Mouse (Mus musculus): Measurements from ENCODE around the gene Mpzl2.
A peak's percentile ranks its signal among the peaks of the same experiment; 100 is the strongest.

Mpzl2 gene

DNA sequence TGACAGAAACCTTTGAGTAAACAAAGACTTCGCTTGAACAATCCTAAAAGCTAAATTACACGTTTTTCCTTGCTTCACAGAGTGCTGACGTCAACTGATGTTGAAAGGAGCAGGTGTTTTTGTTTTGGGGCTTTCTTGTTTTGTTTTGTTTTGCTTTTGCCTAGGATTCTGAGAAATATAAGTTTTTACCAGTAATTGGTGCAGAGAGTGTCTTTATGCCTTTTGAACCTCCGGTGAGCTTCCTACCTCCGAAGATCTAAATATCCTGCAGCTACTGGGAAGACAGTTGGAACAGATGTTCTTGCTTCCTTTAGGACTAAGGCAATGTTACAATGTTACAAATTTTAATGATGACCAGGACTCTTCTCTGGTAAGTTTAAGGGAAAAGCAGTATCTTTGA is at the start of gene Mpzl2:
TSS of gene Mpzl2 (plus strand) at position 301 of the 400 bp plus-strand sequence.
- no peak for DNase-seq (ENCODE audit: low spot score in 2 of 2)

DNA sequence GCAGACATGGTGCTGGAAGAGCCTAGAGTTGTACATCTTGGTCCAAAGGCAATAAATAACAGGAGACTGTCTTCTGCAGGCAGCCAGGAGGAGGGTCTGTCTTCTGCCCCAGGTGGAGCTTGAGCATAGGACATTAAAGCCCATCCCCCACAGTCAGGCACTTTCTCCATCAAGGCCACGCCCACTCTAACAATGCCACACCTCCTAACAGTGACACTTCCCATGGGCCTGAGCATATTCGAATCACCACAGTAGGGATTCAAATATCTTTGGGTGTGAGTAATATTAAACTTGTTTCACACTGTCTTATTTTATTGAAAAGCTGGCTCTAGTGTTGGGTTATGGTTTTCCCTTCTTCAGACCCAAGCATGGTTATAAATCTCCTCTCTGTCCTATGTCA is 47.8 kb upstream of the Mpzl2 start:
- DNase-seq (ENCODE audit: low spot score in 2 of 2), result no peak

DNA sequence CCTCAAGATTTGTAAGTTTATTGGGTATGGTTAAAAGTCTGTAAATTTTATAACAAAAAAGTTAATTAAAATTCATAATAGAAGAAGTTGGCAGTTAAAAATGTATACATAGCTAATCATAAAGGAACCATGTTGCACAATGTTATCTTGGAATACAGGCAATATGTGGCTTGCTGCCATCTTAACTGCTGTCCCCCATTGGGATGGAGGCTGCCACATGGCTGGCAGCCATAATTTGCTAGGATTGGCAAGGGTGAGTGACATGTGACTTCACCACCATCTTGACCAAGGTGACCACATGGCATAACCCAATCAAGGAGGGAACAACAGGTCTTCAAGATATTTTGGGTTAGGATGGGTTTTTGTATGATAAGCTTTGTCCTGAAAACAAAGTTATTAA is 47.3 kb upstream of the Mpzl2 start:
- no peak for DNase-seq (ENCODE audit: low spot score in 2 of 2)

DNA sequence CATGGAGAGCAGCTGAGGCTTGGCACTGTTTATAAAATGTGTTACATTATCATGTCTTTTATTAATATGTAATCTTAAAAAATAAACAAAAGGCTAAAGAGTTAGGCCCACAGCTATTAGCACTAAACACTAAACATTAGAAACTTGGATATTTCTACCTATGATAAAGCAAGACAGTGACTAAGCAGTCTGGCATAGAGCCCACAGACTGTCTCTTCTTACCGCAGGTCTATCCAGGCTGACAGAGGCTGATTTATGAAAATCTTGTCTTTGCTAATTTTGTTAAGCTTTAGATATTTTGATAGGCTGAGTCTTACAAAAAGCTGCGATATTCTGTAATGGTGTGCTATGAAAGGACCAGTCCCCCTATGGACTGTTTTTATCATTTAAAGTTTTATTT is 46.3 kb upstream of the Mpzl2 start:
- DNase-seq (ENCODE audit: low spot score in 2 of 2), result no peak

DNA sequence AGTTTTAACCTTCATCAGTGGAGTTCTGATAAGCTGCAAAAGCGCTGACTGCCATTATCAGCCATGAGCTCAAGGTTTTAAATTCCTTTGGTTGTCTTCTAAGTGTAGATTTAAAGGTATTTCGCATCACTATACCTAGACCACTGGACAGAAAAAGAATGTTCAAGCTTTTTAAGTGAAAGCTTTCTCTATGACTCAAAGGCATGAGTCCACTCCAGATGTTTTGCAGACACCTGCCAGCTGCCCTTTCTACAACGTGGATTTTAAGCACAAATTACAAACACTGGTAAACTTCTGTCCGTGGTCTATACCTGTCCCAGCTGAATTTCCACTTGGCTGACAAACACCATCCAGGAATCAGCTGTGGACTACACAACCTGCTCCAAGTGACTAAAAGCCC is 44.6 kb upstream of the Mpzl2 start:
- no peak for DNase-seq (ENCODE audit: low spot score in 2 of 2)

DNA sequence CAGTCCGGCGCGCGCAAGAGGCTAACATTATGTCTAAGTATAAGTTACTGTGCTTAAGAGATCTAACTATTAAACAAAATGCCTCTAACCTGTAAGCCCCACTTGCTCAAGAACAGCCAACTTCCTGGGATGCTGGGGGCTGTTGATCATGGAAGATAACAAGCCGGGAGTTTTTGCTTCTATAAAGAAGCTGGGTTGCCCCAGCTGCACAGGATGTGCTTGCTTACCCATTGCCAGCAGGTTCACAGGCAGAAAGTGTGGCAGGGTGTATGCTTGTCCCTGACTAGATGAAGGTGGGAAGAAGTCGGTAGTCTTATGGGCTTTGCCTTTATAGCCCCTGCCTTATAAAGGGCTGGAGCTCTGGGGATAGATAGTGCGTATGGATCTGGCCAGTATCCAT is 43.0 kb upstream of the Mpzl2 start:
- DNase-seq (ENCODE audit: low spot score in 2 of 2), result no peak

DNA sequence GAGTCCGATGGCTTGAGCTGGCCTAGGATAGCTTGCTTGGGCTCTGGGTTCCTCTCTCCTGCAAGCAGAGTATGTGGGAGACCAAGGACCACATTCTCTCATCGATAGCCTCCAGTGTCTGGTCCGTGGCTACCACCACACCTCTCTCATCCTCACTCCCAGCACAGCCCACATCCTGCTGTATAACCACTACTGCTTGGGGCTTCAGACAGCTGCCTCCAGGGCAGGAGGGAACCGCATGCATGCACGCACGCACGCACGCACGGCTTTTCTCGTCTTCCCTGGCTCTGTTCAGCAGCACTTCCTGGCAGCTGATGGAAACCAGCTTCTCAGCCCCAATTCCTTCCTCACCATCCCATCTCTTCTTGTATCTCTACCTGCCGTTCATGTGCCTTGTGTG is 41.5 kb upstream of the Mpzl2 start:
- no peak for DNase-seq (ENCODE audit: low spot score in 2 of 2)

DNA sequence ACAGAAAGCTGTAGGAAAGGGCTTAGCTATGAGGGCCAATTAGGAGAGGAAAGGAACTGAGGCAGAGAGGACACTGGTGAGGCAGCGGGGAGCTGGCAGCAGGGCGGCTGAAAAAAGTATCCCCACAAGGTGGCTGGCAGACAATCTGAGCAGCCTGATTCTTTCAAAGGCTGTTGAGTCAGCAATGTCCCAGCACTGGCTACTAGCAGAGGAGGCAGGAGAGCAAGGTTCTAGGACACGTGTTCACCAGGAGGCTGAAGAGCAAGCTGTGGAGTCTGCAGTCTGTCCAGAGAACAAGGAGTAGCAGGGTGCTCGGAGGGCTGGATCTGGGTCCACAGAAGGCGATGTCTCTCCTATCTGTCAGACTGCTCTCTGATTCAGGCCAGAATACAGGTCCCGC is 40.4 kb upstream of the Mpzl2 start:
- DNase-seq (ENCODE audit: low spot score in 2 of 2), result no peak

DNA sequence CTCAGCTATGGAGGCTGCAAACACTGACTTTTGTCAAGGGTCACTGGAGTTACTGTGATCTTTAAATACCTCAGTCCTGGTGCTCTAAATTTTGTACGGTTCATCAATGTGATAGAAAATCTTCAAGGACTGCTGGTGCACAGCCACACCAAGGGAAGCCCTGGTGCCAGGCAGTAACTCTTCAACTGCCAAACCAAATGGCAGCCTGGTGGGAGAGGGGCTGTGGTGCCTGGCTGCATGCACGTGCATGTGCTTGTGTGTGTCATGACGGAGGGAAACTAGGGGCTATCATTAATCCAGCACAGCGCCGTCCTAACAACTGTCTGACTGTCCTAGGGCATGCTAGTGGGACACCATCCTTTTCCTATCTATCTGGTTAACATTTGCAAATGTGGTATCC is 39.8 kb upstream of the Mpzl2 start:
- no peak for DNase-seq (ENCODE audit: low spot score in 2 of 2)

DNA sequence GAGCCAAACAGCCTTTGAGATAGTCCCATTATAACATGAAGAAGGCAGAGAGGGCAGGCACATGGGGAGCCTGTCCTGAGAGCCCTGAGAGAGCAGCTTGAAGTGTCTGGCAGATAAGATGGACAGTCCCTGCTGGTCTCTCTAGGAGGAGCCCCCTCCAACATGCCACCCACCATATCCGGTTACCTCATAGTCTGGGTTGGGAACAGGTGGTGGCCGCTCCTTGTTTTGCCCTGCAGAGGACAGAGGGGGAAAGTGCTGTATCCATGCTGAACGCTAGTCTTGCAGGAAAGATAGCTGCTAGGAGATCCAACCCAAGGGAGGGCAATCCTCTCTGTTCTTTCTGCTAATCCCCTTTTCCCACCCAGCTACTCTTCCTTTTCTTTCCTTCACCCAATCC is 39.4 kb upstream of the Mpzl2 start:
- DNase-seq (ENCODE audit: low spot score in 2 of 2), result no peak

DNA sequence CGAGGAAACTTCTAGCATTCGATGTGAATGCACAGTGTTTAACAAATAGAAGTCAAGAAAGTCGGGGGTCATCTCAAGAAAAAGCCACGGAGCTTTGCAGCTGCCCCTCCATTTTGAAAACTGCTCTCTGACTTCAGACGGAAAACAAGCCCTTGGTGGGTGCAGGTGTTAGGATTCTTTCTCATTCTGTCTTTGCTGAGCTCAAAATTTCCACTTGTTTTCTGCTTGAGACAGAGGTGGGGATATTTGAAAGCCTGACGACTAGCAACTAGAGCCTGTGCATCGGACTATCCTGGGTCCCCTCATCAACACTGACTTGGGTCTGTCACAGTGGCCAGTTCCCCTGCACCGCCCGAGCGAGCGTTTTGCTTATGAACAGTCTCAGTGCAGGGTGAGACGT is 32.2 kb upstream of the Mpzl2 start:
- no peak for DNase-seq (ENCODE audit: low spot score in 2 of 2)

DNA sequence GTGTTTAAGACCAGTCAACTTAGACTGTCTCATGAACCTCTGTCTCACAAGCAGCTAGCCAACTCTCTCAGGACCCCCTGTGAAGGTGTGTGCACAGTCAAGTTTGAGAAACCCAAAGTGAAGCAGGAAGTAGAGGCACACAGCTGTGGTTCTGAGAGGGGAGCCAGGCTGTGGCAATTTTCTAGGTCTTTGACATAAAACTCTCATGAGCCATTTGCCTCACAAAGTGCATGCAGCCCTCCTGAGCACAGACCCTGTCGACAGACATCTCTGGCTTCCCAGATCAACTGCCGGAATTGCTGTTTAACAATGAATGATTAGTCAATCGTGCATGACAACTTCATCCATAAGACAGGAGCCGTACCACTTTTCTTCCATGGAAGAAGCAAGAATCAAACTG is 31.3 kb upstream of the Mpzl2 start:
- DNase-seq (ENCODE audit: low spot score in 2 of 2), result no peak

DNA sequence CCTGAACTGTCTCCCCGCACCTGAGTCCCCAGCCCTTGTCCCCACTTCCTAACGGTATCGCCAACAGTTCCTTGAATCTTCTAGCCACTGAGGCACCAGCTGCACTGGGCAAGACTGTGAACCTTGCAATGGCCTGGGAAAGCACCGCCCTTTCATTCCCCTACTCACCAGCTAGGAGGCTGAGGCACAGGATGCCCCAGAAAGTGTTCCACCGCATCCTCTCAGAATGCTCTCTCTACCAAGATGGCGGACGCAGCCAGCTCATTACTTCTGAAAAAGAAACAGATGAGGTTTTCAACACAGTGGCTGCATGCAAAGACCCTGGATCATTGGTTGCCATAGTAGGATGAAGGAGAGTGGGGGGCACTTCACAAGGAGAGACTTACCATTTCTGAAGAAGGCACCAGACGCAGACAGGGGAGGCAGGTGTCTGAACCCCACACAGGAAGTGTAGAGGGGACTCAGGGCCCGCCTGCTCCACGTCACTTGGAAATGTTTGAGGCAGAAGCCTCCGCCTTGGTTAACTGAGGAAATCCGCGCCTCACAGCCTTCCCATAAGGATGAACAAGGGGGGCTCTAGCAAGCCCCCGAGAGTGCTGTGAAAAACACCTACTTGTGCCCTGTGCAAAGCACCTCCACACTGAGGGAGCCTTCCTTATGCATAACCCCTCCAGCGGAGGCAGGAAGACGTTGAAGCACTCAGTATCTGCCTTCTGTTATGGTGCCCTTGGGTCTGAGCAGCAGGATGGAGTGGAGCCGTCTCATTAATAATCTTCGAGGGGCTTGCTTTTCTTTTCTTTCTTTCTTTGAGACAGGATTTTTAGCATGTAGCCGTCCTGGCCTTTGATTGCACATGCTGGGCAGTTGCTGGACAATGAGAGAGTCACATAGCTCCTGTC is 30.2 kb upstream of the Mpzl2 start, which contains the start of gene Cd3e:
TSS of gene Cd3e (minus strand) at position 448 of the 899 bp plus-strand sequence.
- DNase-seq (ENCODE audit: low spot score in 2 of 2), result peak; percentile 22 to 24

DNA sequence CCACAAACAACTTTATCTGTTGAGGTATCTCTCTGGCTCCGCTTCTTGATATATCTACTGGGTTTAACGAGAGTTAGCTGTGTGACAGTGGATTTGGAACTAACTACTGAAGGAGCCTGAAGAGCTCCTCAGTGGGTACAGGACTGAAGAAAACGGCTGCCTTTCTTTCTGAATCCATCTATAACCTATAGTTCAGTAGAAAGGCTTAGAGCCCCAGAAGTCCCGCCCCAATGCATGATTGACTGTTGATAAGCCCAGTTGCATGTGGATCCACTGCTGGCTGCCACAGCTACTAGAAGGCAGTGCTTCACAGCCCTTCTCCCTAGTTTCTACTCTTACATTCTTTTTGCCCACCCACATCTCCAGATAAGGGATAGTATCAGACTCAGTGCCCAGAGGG is 29.1 kb upstream of the Mpzl2 start:
- DNase-seq (ENCODE audit: low spot score in 2 of 2), result peak; percentile 20

DNA sequence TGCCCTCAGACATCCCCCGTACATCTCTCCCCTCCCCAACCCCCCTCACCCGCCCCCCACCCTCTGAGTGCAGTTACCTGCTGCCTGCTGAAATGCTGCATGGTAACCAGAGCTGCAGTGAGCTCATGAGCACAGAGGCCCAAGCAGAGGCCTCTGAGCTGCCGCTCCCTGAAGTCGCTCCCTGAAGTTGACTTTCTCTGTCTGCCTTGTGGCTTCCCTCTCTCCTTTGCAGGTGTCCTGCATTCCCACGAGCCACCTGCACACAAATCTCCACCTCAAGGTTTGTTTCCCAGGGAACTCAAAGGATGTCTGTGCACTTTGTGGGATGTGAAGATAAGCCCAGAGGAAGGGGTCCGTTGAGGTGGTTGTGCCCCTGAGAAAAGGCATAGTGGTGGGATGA is 28.3 kb upstream of the Mpzl2 start:
- DNase-seq (ENCODE audit: low spot score in 2 of 2), result no peak

DNA sequence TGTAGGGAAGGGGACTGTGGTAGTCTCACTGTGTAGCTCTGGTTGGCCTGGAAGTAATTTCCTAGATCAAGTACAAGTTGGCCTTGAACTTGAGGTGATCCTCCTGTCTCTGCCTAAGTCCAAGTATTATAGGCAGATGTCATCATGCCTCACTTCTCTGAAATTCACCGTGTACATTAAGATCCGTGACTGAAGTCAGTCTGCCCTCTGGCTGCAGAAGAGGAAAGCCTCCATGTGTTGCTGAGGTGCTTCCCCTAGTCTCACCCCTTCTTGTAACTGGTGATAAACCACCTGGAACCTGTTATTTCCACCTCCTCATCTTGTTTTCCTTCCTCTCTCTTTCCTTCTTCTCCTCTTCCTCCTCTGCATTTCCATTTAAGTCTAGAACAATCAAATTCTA is 24.7 kb upstream of the Mpzl2 start:
- no peak for DNase-seq (ENCODE audit: low spot score in 2 of 2)

DNA sequence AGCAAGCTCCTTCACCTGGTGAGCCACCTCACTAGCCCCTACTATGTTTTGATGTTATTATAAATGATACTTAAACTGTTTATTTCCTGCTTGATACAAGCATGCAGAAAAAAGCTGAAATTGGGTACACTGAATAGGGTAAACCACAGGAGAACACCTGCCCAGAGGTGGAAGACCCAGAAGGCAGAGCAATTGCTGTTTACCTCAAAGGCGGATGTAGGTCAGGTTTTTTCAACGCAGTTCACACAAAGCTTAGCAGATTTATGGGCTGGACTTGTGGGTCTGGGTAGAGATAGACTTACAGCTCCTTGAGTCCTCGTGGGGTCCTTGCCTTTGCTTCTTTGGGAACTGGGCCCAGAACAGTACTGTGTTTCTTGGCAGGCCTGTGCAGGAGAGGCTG is 23.8 kb upstream of the Mpzl2 start:
- DNase-seq (ENCODE audit: low spot score in 2 of 2), result no peak

DNA sequence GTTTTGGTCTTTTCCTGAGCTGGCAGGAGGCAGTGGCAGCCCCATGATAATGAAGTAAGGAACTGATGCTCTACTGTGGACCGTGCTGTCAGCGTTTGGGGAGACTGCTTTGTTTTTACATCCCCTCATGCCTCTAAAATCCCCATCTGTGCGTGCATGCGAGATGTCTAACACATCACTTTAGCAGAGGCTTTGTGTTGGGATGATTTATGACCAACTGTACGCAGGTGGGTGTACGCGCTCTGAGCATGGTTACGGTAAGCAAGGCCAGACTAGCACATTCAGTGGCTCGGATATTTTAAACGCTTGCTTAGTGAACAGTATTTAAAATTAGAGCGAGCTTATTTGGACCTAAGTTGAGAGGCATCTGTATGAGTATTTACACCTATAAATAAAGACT is 21.6 kb upstream of the Mpzl2 start:
- DNase-seq (ENCODE audit: low spot score in 2 of 2), result no peak

DNA sequence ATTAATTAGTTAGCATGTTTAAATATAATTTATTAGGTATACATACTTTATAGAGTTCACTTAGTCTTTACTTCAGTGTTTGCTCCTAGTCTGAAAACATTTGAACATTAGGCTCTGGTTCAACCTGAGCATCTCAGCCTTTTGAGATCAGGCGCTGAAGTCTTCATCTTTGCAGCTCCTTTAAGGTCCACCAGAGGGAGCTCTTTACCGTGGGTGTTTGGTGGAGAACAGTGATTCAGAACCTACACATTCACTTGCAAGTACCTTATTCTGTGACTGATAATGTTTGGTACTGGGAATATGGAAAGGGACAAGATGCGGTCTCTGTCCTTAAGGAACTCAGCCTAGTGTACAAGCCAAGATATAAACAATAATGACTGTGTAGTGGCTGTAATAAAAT is 16.8 kb upstream of the Mpzl2 start:
- peak; percentile 59 to 62 for DNase-seq (ENCODE audit: low spot score in 2 of 2)

DNA sequence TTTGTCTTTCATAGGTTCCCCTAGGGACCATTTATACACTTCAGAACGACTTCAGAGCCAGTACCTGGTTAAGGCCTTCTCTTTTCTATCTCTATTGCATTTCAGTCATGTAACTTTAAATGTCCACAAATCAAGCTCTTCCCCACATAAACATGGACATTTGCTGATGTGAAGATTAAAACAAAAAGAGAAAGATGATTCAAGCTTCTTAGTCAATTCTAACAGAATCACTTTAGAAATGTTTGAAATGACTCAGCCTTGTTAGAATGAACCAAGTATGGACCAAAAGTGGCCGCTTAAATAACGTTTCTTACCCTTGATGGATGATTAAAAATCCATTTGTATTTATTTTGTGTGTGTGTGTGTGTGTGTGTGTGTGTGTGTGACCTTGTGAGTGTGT is 16.0 kb upstream of the Mpzl2 start:
- no peak for DNase-seq (ENCODE audit: low spot score in 2 of 2)

DNA sequence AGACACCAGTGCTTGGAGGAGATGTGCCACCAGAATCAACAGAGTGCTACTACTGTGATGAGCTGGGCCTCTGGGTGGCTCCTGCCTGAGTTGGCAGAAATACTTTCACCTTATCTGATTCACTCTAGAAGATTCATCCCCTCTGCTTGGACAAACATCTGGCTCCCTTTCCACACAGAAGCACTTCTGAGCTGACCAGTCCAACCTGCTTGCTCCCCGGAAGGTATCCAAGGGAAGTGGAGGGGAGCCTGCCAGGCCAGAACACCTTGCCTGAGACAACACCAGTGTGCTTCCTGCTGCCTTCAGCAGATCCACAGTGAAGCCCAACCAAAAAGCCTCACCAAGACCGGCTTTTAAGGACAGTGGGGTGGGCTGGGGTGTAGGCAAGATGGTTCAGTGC is 15.4 kb upstream of the Mpzl2 start:
- DNase-seq (ENCODE audit: low spot score in 2 of 2), result no peak

DNA sequence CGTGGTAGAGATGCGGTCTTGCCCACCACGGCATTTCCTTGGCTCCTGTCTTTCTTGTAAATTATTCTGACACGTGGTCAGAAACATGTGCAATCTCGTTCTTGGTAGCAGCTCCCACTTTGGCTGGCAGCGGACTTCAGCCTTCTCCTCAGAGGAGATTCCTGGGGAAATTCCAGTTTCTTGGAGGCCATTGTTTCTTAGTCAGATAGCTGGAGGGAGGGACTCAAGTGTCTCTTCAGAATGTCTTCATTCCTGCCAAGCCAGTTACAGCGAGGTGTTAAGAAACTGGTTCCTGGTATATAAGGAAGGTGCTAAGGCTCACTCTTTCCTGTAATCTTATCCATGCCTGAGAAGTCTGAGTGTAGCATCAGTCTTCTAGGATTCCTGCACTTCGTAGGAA is 12.2 kb upstream of the Mpzl2 start:
- DNase-seq (ENCODE audit: low spot score in 2 of 2), result no peak

DNA sequence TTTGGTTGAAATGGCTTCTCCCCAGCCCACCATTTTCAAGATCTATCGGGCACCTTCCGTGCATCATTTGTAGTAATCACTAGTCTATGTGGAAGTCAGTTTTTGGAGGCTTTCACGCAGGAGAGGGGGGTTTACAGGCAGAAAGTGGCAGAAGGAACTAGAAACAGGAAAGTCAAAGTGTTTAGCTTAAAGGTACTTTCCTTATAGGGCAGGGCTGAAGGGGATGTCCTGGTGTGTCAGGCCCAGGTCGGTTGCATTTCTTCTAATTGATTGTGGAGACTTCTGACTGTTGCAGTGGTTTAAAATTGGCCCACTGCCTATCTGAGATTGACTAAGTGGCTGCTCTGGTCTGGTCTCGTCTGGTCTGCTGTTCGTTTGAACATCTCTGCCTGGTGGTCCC is 9.3 kb upstream of the Mpzl2 start:
- DNase-seq (ENCODE audit: low spot score in 2 of 2), result peak; percentile 45 to 58

DNA sequence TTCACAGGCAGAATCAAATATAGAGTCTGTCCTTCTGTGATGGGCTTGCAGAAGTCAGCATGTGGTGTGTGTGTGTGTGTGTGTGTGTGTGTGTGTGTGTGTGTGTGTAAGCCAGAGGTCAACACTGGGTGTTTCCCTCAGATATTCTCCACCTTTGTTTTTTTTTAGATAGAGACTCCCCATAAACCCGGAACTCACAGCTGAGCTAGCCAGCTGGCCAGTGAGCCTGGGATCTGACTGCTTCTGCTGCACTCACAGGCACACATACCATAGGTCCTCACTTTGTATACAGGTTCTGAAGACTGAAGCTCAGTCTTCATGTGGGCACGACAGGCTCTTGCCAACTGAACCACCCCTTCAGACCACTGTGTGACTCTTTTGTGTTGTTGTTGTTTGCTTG is 7.3 kb upstream of the Mpzl2 start:
- DNase-seq (ENCODE audit: low spot score in 2 of 2), result no peak
